Mouse (Mus musculus) CD8-positive naive resting alpha-beta T cell, adult 2 months (primary cell): ENCODE data around the gene Spin2g.
"Not testable (repeated sequence)": the region's sequence is repeated elsewhere in the genome, so short reads cannot be mapped to it uniquely, and the experiment has no call there.

Experiments used
- DNase-seq, 2 experiments: peaks; one replicate each; pipeline ENCODE4 v3.0.0; 2022; ENCODE audit warnings: low read depth in 2 of 2, low spot score in 2 of 2

Gene Spin2g

GRCm38 (mm10) chrX:34238633-34239032, at the start of gene Spin2g:
Gene Spin2g, minus strand, starts transcription at chrX:34238733.
- not testable (repeated sequence) for DNase-seq
